Mouse (Mus musculus): Measurements from ENCODE around the gene Gss.
A peak's percentile ranks its signal among the peaks of the same experiment; 100 is the strongest.
"Not testable (repeated sequence)": the region's sequence is repeated elsewhere in the genome, so short reads cannot be mapped to it uniquely, and the experiment has no call there.

Gene Gss

DNA sequence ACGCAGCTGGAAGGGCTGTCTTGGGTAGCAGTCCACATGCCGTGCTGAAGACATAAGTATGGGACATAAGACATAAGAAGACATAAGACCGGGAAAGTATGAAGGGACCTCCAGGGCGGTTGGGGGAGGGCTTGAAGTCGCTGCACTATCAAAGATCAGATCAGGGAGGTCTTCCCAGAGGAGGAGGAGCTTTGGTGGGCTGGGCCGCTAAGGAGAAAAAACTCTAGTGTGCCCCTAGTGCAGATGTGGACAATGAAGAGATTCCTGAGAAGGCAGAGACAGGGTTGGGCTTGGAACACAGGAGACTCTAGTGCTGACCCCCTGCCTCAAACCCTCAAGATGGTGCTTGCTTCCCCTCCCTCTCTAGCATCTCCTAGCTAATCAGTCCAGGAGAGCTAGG is 24.4 kb upstream of the Gss start:
- DNase-seq: no peak

- DNase-seq: no peak
Measured at GRCm38 (mm10) chr2:155613953-155614352, 21.3 kb upstream of the Gss start.

- peak; percentile 70 to 89 for DNase-seq
Measured at GRCm38 (mm10) chr2:155613326-155613755, 20.7 kb upstream of the Gss start.

DNA sequence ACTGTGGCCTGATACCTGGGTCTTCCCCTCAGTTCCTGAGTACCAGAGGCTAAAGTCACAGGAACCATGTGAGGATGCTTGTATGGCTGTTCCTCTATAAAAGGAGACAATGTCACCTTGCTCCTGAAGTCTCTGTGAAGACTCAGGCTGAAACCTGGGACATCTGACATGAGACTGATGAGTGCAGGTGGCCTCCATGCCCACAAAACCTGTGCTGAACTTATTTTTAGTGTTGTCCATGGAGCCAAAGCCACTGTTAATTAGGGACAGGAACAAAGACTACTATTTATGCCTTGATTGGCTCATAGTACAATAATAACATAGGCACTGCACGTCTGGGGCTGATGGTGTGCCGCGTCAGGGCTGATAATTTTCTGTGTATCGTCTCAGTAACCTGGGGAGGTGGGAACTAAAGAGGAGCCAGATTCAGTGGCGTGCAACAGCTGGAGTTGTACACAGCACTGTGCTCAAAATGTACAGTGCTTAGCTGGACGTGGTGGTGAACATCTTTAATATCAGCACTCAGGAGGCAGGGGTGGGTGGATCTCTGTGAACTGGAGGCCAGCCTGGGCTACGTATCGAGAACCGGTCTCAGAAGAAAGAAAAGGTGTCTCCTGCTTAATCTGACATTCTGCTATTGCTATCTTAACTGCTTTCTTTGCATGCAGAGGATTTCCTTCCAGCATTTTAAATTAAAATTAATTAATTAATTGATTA is 19.4 kb upstream of the Gss start:
- DNase-seq: no peak

DNA sequence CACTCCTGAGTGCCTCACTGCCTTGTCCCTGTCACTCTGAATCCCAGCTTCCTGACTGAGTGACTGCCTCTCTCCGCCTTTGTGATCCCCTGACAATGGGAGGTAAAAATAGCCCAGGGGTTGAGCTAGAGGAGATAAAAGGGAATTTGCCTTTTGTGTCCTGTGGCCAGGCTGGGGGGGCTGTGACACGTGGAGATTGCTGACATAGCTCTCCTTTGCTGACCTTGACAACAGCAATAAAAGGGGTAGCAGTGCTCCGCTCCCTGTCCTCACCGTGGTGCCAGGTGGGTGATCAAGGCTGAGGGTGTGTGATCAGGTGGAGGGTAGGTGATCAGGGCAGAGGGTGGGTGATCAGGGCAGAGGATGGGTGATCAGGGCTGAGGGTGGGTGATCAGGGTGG is 18.4 kb upstream of the Gss start, which contains the start of gene Myh7b:
TSS of gene Myh7b (plus strand) at position 235 of the 400 bp plus-strand sequence.
- DNase-seq: no peak

GRCm38 (mm10) chr2:155606360-155606759 is 13.8 kb upstream of the Gss start:
- no peak for DNase-seq

GRCm38 (mm10) chr2:155605236-155605589 is 12.6 kb upstream of the Gss start:
- not testable (repeated sequence) for DNase-seq

GRCm38 (mm10) chr2:155604560-155605235 is 12.1 kb upstream of the Gss start:
- DNase-seq: no peak

DNA sequence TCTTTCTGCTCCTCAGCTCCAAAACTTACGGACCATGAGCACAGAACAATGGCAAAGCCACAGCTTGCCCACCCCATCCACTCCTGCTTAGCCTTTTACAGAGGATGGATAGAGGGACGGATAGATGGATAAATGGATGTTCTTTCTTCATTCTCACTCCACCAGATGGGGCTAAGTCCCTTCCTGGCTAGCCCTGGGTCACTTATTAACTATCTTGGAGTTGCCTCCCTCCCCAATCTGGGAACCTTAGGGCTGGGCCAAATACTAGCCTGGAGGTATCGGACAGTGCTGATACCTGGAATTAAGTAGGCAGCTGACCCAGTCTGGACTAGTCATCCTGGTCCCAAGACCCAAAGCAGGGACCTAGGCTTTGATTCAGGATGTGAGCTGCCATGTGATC is 11.1 kb upstream of the Gss start:
- DNase-seq: peak; percentile 39 to 62

DNA sequence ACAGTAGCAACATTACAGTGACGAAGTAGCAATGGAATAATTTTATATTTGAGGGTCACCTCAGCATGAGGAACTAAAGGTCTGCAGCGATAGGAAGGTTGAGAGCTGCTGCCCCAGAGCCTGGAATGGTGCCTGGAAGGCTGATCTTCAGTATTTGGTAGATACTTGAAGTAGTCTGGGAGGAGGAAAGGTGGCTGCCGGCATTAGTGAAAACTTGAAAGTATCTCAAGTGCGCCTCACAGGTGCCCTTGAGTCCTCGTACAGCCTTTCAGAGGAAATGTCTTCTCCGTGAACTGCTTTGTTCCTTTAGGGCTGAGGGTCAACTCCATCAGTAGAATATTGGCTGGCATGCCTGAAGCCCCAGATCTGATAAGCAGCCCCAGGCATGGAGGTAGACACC is 2.9 kb upstream of the Gss start:
- no peak for DNase-seq

- DNase-seq: no peak
Measured at GRCm38 (mm10) chr2:155592854-155593283, 259 bp upstream of the Gss start.

GRCm38 (mm10) chr2:155591676-155592075 is 934 bp downstream of the Gss start:
- peak; percentile 58 to 67 for DNase-seq

GRCm38 (mm10) chr2:155590876-155591275 is 1.7 kb downstream of the Gss start:
- peak; percentile 51 to 59 for DNase-seq

- peak; percentile 65 to 68 for DNase-seq
Measured at GRCm38 (mm10) chr2:155589521-155589920, 3.1 kb downstream of the Gss start.

GRCm38 (mm10) chr2:155588136-155588535 is 4.5 kb downstream of the Gss start:
- DNase-seq: no peak

- DNase-seq: peak; percentile 74
Measured at GRCm38 (mm10) chr2:155585486-155585885, 7.1 kb downstream of the Gss start.

GRCm38 (mm10) chr2:155585082-155585481 is 7.5 kb downstream of the Gss start:
- DNase-seq: no peak

DNA sequence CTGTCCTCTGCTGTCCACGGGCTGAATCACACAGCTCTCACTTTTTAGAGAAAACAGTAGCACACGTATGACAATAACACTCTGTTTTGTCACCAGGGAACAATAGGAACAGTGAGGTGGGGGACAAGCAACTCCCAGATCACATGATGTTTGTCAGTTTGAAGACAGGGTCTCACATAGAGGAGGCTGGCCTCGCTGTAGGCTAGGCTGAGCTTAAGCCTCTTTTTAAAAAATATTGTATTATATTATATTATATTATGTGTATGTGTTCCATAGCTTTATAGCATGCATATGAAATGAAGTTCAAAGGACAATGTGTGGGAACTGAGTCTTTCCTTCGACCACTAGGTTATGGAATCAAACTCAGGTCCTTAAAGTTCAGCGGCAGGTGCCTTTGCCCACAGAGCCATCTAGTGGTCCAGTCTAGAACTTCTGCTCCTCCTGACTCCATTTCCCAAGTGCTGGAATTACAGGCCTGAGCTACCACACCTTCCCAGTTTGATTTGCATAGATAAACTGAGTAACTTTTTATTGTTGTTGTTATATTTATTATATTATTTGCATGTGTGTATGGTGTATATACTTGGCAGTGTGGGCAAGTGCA is 8.6 kb downstream of the Gss start:
- DNase-seq: peak; percentile 80 to 88

GRCm38 (mm10) chr2:155582996-155583395 is 9.6 kb downstream of the Gss start:
- peak; percentile 43 to 70 for DNase-seq

GRCm38 (mm10) chr2:155582384-155582995 is 10.1 kb downstream of the Gss start:
- DNase-seq: peak; percentile 37 to 43

GRCm38 (mm10) chr2:155580331-155580730 is 12.3 kb downstream of the Gss start:
- no peak for DNase-seq

- no peak for DNase-seq
Measured at GRCm38 (mm10) chr2:155576656-155577055, 16.0 kb downstream of the Gss start.

DNA sequence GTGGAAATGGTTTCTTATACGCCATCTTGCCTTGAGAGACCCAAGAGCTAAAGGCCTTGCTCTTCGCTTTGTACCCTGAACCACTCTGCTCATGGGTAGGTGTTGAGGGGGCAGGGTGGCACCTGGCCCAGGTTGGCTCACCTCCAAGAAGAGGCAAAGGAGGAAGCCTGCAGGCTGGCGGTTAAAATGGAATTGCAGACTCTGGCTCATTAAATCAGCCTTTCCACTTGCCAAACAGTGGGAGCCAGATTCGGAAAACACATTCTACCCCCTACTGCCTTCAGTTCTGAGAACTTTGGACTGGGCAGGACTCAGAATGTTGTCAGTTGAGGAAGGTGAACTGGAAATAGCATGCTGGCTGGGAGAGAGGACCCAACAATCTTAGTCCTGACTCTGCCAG is 17.9 kb downstream of the Gss start:
- peak; percentile 93 to 94 for DNase-seq

Measured in kidney, postnatal 36 days (tissue).